Mouse (Mus musculus): ENCODE results near the gene Dpf3. TPM values are rescaled to one million over a fixed set of nuclear protein-coding genes. Genes with fewer than 3 reads are reported as not detected.

Gene Dpf3
- polyA plus RNA-seq, 1 experiment from 2014 or later = 18.0 TPM

DNA sequence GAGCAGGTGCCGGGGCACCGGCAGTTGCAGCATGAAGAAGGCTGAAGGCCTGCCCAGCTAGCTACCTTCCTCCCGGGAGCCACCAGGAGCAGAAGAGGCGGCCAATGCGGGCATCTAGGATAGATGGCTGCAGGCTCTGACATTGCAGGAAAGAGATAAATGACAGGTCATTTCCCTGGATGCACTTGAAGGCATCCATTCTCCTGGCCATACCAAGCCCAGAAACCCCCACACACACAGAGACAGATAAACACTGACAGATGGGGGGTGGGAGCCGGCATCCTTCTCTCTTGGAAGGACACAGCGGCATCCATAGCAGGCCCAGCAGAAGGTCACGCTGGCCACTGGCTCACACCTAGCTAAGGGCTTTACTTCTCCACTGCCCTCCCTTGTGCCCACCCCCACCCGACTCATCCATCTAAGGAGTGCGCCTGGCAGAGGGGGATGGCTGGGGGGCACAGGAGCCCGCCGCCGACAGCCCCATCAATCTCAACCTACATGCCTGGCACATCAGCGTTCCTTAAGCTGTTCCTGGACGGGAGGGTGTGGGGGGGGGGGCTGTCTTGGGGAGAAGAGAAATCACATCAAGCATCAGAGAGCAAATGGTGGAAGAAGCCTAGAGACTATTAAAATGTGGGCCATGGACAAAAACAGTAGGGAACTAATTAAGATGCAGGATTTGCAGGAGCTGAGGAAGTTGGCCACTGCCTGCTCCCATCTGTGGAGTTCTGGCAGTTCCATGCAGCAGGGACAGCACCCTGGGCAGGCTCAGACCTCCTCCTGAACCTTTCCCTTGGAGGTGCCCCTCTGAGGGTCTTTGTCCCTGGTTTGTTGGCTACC lies 145.3 kb downstream of the Dpf3 start:
- peak overlapping the region; percentile 77 for H3K27ac ChIP-seq
- H3K9me3 ChIP-seq (replicated peaks) = no peaks in the 10 kb centered on the region
- WGBS = 51% methylated on average over 15 of the region's 15 CpGs
- no peak overlapping the region for H3K9ac ChIP-seq
- peaks cover 25% of the 10 kb centered on the region for H3K4me1 ChIP-seq
- H3K36me3 ChIP-seq = no peaks in the 10 kb centered on the region
- H3K4me3 ChIP-seq = no peak overlapping the region
- peak; percentile 51 for ATAC-seq (ENCODE audit: low FRiP score)
- H3K4me2 ChIP-seq (replicated peaks) = no peak overlapping the region
- H3K27me3 ChIP-seq = no peaks in the 10 kb centered on the region

DNA sequence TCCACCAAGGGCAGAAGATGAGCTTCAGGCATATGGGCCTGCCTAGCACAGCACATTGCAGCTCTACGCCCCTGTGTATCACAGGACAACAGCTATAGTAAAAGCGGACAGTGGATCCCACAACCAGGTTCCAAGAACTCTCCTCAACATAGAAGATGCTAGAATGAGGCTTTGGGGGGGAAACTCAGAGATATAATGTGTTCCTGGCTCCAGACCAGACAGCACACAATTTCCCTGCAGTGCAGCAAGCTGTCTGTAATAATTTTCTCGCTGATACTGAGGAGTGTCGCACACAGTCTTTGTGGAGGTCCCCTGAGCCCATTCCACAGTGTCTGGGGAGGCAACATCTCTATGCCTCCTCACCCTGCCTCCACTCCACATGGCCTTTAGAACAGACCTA lies 146.6 kb downstream of the Dpf3 start:
- 85% methylated on average over 4 of the region's 4 CpGs for WGBS
- H3K4me2 ChIP-seq (replicated peaks) = no peak overlapping the region
- H3K27me3 ChIP-seq = no peaks in the 10 kb centered on the region
- no peaks in the 10 kb centered on the region for H3K36me3 ChIP-seq
- H3K9ac ChIP-seq = no peak overlapping the region
- peaks cover 35% of the 10 kb centered on the region for H3K4me1 ChIP-seq
- no peak overlapping the region for H3K27ac ChIP-seq
- no peaks in the 10 kb centered on the region for H3K9me3 ChIP-seq (replicated peaks)
- H3K4me3 ChIP-seq = no peak overlapping the region
- ATAC-seq (ENCODE audit: low FRiP score) = no peak

DNA sequence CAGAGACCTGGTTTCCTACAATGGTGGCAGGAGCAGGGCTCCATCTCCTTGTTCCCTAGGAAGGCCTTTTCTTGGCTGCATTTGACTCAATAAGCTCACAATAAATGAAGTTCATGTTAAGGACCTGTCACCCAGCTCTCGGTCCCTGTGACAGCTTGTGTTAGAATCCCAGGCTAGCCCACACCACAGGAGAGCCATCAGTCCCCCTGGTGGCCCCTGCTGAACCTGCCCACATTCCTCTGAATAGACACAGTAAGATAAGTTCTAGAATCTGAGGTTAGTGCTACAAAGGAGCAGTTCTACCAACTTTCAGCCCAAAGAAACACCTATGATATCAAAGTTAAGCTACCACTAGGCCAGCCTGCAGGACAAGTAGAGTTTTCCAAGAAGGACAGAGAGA lies 149.2 kb downstream of the Dpf3 start:
- WGBS = 65% methylated on average over 1 of the region's 1 CpGs

DNA sequence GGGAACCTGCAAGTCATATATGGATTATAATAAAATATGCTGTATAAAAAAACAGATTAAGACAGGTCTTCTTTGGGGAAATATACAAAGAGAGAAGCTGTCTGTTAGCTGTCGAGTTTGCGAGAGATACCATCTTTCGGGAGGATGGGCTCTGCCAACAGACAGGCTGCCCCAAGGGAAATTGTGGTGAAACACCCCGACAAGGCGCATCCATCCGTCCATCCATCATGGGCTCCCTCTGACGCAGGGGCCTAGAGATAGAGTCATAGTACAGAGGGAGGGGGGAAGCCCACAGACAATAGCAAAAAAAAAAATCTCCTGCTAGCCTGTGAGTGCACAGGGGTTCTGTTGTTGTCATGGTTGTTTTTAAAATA lies 149.8 kb downstream of the Dpf3 start:
- peak; percentile 72 for ATAC-seq (ENCODE audit: low FRiP score)
- H3K9me3 ChIP-seq (replicated peaks) = no peaks in the 10 kb centered on the region
- H3K4me3 ChIP-seq = no peak overlapping the region
- peaks cover 33% of the 10 kb centered on the region for H3K4me1 ChIP-seq
- 25% methylated on average over 7 of the region's 7 CpGs for WGBS
- H3K27me3 ChIP-seq = no peaks in the 10 kb centered on the region
- no peaks in the 10 kb centered on the region for H3K36me3 ChIP-seq
- no peak overlapping the region for H3K9ac ChIP-seq
- peak overlapping the region; percentile 76 for H3K27ac ChIP-seq
- 0 out of 2 replicates have a peak overlapping the region, but pooled peaks have one; percentile 11 for H3K4me2 ChIP-seq (replicated peaks)

More for the DNA sequence above, 149.2 kb downstream of the Dpf3 start:
- Histone ChIP-seq H3K9ac (no peak overlapping the region), H3K27me3 (no peaks in the 10 kb centered on the region), H3K36me3 (no peaks in the 10 kb centered on the region), H3K4me1 (peaks cover 37% of the 10 kb centered on the region), H3K27ac (peak overlapping the region; percentile 76), H3K4me3 (no peak overlapping the region), H3K9me3 (replicated peaks) (no peaks in the 10 kb centered on the region), H3K4me2 (replicated peaks) (no peak overlapping the region)
- ATAC-seq (ENCODE audit: low FRiP score) = no peak

DNA sequence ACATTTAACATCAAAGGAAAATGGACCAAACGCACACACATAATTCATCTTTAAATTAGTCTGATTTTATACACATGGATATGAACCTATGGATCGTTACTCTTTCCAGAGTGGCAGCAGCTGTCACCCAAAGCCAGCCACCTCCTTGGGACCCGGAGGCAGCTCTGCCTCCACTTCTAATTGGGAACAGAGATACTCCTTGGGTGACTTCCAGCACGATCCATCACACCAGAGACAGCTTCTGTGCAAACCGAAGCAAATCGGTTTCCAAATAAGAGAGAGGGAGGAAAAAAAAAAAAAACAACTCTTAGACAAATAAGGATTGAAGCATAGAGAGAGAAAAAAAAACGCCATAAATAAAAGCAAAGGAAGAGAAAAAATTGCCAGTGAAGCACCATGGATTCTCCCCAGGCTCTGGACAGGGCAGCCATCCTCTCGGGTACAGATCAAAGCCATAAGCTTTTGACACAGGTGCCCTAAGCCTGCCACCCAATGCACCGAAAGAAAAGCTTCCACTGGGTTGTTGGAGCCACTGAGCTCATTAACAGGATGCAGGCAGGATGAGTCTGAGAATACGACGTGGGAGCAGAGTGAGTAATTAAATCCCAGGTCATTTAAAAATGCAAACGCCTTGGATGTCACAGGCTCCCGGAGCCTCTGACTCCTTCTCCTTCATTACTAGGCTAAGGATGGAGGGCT lies 150.3 kb downstream of the Dpf3 start:
- no peaks in the 10 kb centered on the region for H3K9me3 ChIP-seq (replicated peaks)
- peaks cover 28% of the 10 kb centered on the region for H3K4me1 ChIP-seq
- WGBS = 16% methylated on average over 13 of the region's 13 CpGs
- H3K9ac ChIP-seq = no peak overlapping the region
- no peak overlapping the region for H3K4me3 ChIP-seq
- H3K36me3 ChIP-seq = no peaks in the 10 kb centered on the region
- peak overlapping the region; percentile 76 for H3K27ac ChIP-seq
- peak; percentile 71 for ATAC-seq (ENCODE audit: low FRiP score)
- peak overlapping the region; percentile 11; the same call in 1 of the 2 replicates for H3K4me2 ChIP-seq (replicated peaks)
- H3K27me3 ChIP-seq = no peaks in the 10 kb centered on the region

DNA sequence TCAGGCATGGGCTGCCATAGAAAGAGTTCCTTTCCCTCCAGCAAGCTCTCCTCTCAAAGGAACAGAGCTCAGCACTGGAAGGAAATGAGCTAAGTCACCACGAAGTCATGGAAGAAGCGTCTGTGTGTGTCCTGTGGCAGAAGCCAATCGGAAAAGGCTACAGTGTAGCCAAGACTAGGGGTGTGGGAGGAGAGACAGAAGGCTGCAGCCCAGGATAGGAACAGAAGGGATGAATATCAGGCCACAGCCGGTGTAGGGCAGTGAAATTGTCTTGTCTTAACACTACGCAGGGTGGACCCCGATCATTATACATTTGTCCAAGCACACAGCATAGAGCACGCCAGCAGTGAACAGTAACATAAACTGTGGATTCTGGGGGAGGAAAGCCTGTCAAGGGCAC lies 157.5 kb downstream of the Dpf3 start:
- no peak for ATAC-seq (ENCODE audit: low FRiP score)
- H3K9me3 ChIP-seq (replicated peaks) = no peaks in the 10 kb centered on the region
- no peak overlapping the region for H3K27ac ChIP-seq
- H3K9ac ChIP-seq = no peak overlapping the region
- H3K4me3 ChIP-seq = no peak overlapping the region
- H3K4me1 ChIP-seq = peaks cover 14% of the 10 kb centered on the region
- WGBS = 84% methylated on average over 7 of the region's 7 CpGs
- no peaks in the 10 kb centered on the region for H3K27me3 ChIP-seq
- no peaks in the 10 kb centered on the region for H3K36me3 ChIP-seq
- no peak overlapping the region for H3K4me2 ChIP-seq (replicated peaks)

DNA sequence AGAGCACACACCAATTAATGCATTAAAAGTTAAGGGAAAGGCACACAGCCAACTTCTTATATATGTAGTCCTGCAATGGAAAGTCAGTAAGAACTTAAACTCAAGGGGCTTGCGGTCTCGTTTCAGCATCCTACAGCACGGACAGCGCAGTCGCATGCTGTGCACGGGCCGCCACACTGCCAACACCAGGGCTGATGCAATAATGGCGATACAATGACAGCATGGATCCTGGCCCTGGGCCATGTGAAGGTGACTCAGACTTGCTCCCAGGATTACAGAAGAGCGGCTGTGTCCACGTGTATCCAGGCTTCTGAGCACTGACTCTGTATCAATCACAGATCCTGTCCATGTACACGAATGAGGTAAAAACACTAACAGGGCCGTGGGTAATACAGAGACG lies 158.6 kb downstream of the Dpf3 start:
- Histone ChIP-seq H3K36me3 (no peaks in the 10 kb centered on the region), H3K4me2 (replicated peaks) (no peak overlapping the region), H3K27me3 (no peaks in the 10 kb centered on the region), H3K4me1 (peaks cover 14% of the 10 kb centered on the region), H3K4me3 (no peak overlapping the region), H3K9ac (no peak overlapping the region), H3K27ac (no peak overlapping the region), H3K9me3 (replicated peaks) (no peaks in the 10 kb centered on the region)
- ATAC-seq (ENCODE audit: low FRiP score) = no peak
- WGBS = 77% methylated on average over 13 of the region's 13 CpGs

DNA sequence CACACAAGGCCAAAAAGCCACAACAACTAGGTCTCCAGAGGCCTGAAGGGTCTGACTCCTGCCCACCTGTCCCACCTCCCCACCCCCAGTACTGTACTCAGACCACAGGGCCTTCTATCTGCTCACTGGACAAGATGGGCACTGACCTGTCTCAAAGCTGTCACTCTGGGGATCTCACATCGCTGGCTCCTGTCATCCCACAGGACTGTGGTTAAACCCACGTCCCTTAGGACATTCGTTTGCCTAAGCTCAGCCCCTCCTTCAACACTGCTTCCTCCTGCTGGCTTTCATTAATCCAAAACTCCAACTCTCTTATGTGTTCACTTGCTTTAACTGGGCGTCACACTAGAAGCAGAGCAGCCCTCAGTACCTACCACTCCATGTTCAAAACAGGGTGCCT lies 159.0 kb downstream of the Dpf3 start:
- Histone ChIP-seq H3K4me3 (no peak overlapping the region), H3K36me3 (no peaks in the 10 kb centered on the region), H3K27ac (0 out of 2 replicates have a peak overlapping the region, but pooled peaks have one; percentile 4), H3K9ac (no peak overlapping the region), H3K27me3 (no peaks in the 10 kb centered on the region), H3K4me1 (peaks cover 14% of the 10 kb centered on the region), H3K4me2 (replicated peaks) (no peak overlapping the region), H3K9me3 (replicated peaks) (no peaks in the 10 kb centered on the region)
- 60% methylated on average over 4 of the region's 4 CpGs for WGBS
- ATAC-seq (ENCODE audit: low FRiP score) = no peak

DNA sequence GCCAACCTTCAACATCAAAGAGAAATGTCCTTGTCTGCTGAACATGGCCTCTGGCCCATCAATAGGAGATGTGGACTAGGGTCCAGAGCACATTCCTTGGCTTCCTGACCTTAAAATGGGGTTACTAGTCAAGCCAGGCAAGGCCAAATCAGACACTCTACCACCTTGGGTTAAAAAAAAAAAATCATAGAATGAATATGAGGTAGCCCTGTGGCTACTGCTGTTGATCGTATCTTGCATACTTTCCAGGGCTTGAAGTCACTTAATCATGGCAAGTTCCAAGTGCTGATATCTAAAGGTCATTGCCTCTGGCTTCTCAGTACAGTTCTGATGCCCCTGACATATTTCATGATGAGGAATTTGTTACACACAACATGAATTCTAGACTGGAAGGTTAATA lies 160.1 kb downstream of the Dpf3 start:
- Histone ChIP-seq H3K4me3 (no peak overlapping the region), H3K4me2 (replicated peaks) (no peak overlapping the region), H3K4me1 (peaks cover 14% of the 10 kb centered on the region), H3K36me3 (no peaks in the 10 kb centered on the region), H3K9ac (no peak overlapping the region), H3K27ac (no peak overlapping the region), H3K9me3 (replicated peaks) (no peaks in the 10 kb centered on the region), H3K27me3 (no peaks in the 10 kb centered on the region)
- no peak for ATAC-seq (ENCODE audit: low FRiP score)
- 88% methylated on average over 1 of the region's 1 CpGs for WGBS

DNA sequence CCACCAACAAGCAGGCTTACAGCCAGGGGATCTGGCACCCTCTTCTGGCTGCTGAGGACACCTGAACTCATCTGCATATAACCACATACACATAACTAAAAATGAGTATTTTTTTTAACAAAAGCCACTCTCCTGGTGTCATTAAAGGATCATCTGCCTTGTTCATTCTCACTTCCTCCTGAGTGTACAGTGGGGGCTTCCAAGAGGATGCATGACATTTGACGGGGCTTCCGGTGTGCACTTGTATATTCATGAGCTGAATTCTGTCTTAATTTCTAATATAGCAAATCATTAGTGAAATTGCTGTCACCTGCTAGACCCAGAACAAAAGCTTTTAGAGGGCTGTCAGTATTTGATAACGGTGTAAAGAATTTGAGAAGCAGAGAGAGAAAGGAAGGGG lies 166.8 kb downstream of the Dpf3 start:
- 73% methylated on average over 3 of the region's 3 CpGs for WGBS
- Histone ChIP-seq H3K9ac (no peak overlapping the region), H3K4me2 (replicated peaks) (no peak overlapping the region), H3K27ac (no peak overlapping the region), H3K9me3 (replicated peaks) (no peaks in the 10 kb centered on the region), H3K4me1 (peaks cover 12% of the 10 kb centered on the region), H3K27me3 (no peaks in the 10 kb centered on the region), H3K36me3 (no peaks in the 10 kb centered on the region), H3K4me3 (no peak overlapping the region)
- ATAC-seq (ENCODE audit: low FRiP score) = no peak

DNA sequence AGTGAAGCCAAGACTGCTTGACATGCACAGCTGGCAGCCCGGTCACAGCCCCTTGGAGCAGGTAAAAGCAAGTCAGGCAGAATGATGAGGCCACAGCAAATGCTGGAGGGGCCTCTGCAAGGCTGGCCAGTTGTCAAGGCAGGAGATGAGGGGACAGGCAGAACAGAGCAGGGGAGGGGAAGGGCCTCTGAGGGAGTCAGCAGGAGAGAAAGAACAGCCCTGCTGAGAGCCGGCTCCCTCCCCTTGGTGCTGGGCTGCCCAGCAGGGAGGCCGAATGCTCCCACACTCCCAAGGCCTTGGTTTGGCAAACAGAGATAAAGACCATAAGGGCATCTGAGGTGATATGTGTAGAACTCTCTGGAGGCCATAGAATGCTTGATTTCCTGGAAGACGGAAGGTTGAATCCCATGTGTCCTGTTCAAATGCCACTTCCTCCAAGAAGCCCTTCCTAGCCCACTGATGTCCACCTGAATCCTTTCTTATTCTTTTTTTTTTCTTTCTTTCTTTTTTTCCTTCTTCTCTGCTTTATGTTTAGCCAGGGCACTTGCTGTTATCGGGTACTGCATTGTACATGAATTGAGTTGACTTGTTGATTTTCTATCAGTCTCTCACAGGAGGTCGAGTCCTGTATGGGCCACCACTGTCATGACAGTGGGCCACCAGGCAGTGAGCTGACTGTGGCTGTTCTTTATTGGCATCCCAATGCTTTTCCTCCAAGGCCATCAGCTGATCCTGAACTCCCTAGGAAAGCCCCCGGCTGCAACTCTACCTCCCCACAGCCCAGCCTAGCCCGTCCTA lies 169.7 kb downstream of the Dpf3 start:
- H3K27me3 ChIP-seq = no peaks in the 10 kb centered on the region
- no peaks in the 10 kb centered on the region for H3K9me3 ChIP-seq (replicated peaks)
- no peak for ATAC-seq (ENCODE audit: low FRiP score)
- 66% methylated on average over 8 of the region's 8 CpGs for WGBS
- peaks cover 19% of the 10 kb centered on the region for H3K4me1 ChIP-seq
- H3K9ac ChIP-seq = no peak overlapping the region
- H3K27ac ChIP-seq = 0 out of 2 replicates have a peak overlapping the region, but pooled peaks have one; percentile 44
- no peak overlapping the region for H3K4me2 ChIP-seq (replicated peaks)
- no peaks in the 10 kb centered on the region for H3K36me3 ChIP-seq
- no peak overlapping the region for H3K4me3 ChIP-seq

DNA sequence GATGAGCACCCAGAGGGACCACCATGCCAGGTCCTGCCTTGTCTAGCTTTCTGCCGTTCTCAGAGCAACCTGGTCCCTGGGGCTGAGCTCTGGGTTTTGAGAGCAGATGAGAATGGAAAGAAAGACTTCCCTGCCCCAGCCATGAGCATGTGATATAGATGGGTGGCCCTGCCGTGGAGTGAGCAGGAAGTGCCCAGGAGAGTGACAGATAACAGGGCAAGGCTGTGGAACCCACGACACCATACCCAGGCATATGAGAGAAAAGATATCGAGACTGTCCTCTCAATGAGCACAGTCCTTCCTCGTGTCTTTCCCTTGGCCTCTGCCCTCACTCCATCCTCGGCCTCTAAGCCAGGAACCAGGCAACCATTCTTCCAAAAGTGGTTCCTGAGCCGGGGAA lies 172.8 kb downstream of the Dpf3 start:
- no peak for ATAC-seq (ENCODE audit: low FRiP score)
- H3K9me3 ChIP-seq (replicated peaks) = no peaks in the 10 kb centered on the region
- H3K4me3 ChIP-seq = no peak overlapping the region
- no peak overlapping the region for H3K4me2 ChIP-seq (replicated peaks)
- no peak overlapping the region for H3K9ac ChIP-seq
- H3K27me3 ChIP-seq = no peaks in the 10 kb centered on the region
- no peaks in the 10 kb centered on the region for H3K36me3 ChIP-seq
- H3K27ac ChIP-seq = no peak overlapping the region
- peaks cover 19% of the 10 kb centered on the region for H3K4me1 ChIP-seq
- 77% methylated on average over 7 of the region's 7 CpGs for WGBS
